Mouse (Mus musculus) small intestine, adult 2 months (tissue): ENCODE results near the gene Slc25a47.

Source experiments
- CTCF ChIP-seq: fragments of 200-500 bp; IDR thresholded peaks from 2 replicates; pipeline ENCODE4 v1.5.1; 2012; ENCODE audit warnings: low read depth, mild to moderate bottlenecking, control low read depth, inconsistent platforms, low read length, moderate library complexity, mixed read lengths; ENCODE audit not compliant: insufficient replicate concordance, insufficient read length; ENCODE audit errors: extremely low read depth
- POLR2A ChIP-seq: fragments of 200-500 bp; IDR thresholded peaks from 2 replicates; pipeline ENCODE4 v1.6.1; 2012; ENCODE audit warnings: low read depth, mild to moderate bottlenecking, control low read depth, inconsistent platforms, low read length, moderate library complexity

GRCm38 (mm10) chr12:108830358-108830757 lies 5.5 kb upstream of the Slc25a47 start:
- TF ChIP-seq POLR2A, result no peak
- TF ChIP-seq CTCF, result no peak
